Mouse (Mus musculus): ENCODE measurements around the gene Bmp4. TPM values are rescaled to one million over a fixed set of nuclear protein-coding genes. Genes with fewer than 3 reads are reported as not detected.

Bmp4 gene
- 10 to 100 TPM; 12.1 to 17.5 TPM for total RNA-seq (2021)
- long read RNA-seq, experiment 1, partial matches to known transcripts = 5 of 10 reads
- long read RNA-seq, experiment 1, other reads (novel, unspliced or antisense) = 1 of 10 reads
- long read RNA-seq, experiment 2, partial matches to known transcripts = 3 of 5 reads
- long read RNA-seq, experiment 2, other reads (novel, unspliced or antisense) = 0 of 5 reads

- DNase-seq = peak; percentile 74
- intact Hi-C loops (cut with DNase I; ENCODE audit: low total_unique reads) = no loop called here
Measured at GRCm38 (mm10) chr14:46390249-46390775, at the start of gene Bmp4. TSS of gene Bmp4 (minus strand) at chr14:46390669.

GRCm38 (mm10) chr14:46439461-46440048 is 49.1 kb upstream of the Bmp4 start:
- DNase-seq = no peak
- intact Hi-C loops (cut with DNase I; ENCODE audit: low total_unique reads) = no loop called here

GRCm38 (mm10) chr14:46436471-46437090 is 46.1 kb upstream of the Bmp4 start:
- DNase-seq = no peak
- intact Hi-C loops (cut with DNase I; ENCODE audit: low total_unique reads) = no loop called here

- intact Hi-C loops (cut with DNase I; ENCODE audit: low total_unique reads) = no loop called here
- no peak for DNase-seq
Measured at GRCm38 (mm10) chr14:46430231-46430630, 39.8 kb upstream of the Bmp4 start.

GRCm38 (mm10) chr14:46427251-46427650 is 36.8 kb upstream of the Bmp4 start:
- no peak for DNase-seq
- intact Hi-C loops (cut with DNase I; ENCODE audit: low total_unique reads) = no loop called here

GRCm38 (mm10) chr14:46421823-46422222 is 31.4 kb upstream of the Bmp4 start:
- no peak for DNase-seq
- intact Hi-C loops (cut with DNase I; ENCODE audit: low total_unique reads) = no loop called here

- intact Hi-C loops (cut with DNase I; ENCODE audit: low total_unique reads) = no loop called here
- no peak for DNase-seq
Measured at GRCm38 (mm10) chr14:46419269-46419668, 28.8 kb upstream of the Bmp4 start.

- intact Hi-C loops (cut with DNase I; ENCODE audit: low total_unique reads) = no loop called here
- DNase-seq = peak; percentile 39
Measured at GRCm38 (mm10) chr14:46418371-46419097, 28.1 kb upstream of the Bmp4 start.

- intact Hi-C loops (cut with DNase I; ENCODE audit: low total_unique reads) = no loop called here
- no peak for DNase-seq
Measured at GRCm38 (mm10) chr14:46412497-46413000, 22.1 kb upstream of the Bmp4 start.

GRCm38 (mm10) chr14:46410557-46411120 is 20.2 kb upstream of the Bmp4 start:
- intact Hi-C loops (cut with DNase I; ENCODE audit: low total_unique reads) = no loop called here
- no peak for DNase-seq

- intact Hi-C loops (cut with DNase I; ENCODE audit: low total_unique reads) = no loop called here
- DNase-seq = peak; percentile 37
Measured at GRCm38 (mm10) chr14:46409016-46409415, 18.5 kb upstream of the Bmp4 start.

GRCm38 (mm10) chr14:46408319-46408718 is 17.9 kb upstream of the Bmp4 start:
- DNase-seq = no peak
- intact Hi-C loops (cut with DNase I; ENCODE audit: low total_unique reads) = no loop called here

GRCm38 (mm10) chr14:46399925-46400324 is 9.5 kb upstream of the Bmp4 start:
- no peak for DNase-seq
- intact Hi-C loops (cut with DNase I; ENCODE audit: low total_unique reads) = no loop called here

GRCm38 (mm10) chr14:46398091-46398695 is 7.7 kb upstream of the Bmp4 start:
- DNase-seq = no peak
- intact Hi-C loops (cut with DNase I; ENCODE audit: low total_unique reads) = no loop called here

- no peak for DNase-seq
- intact Hi-C loops (cut with DNase I; ENCODE audit: low total_unique reads) = no loop called here
Measured at GRCm38 (mm10) chr14:46391621-46392170, 1.2 kb upstream of the Bmp4 start.

- no peak for DNase-seq
Measured at GRCm38 (mm10) chr14:46389438-46390248, 826 bp downstream of the Bmp4 start.

GRCm38 (mm10) chr14:46388636-46389035 is 1.8 kb downstream of the Bmp4 start:
- DNase-seq = peak; percentile 66
- intact Hi-C loops (cut with DNase I; ENCODE audit: low total_unique reads) = loop anchor here (10.0 kb wide), 2 partner anchors 336 to 404 kb away; no protein-coding TSS in a partner anchor

More at GRCm38 (mm10) chr14:46389438-46390248, 826 bp downstream of the Bmp4 start:
- intact Hi-C loops (cut with DNase I; ENCODE audit: low total_unique reads) = loop anchor here (10.0 kb wide), 2 partner anchors 335 to 405 kb away; no protein-coding TSS in a partner anchor

Data from gastrocnemius, postnatal 14 days (tissue).